Mouse (Mus musculus): ENCODE measurements at regions not wholly inside any gene's neighbourhood (a gene's known extent, or its start where the extent isn't known, plus 50 kb on each side); places are given as distances from the start of the nearest gene placed in this dataset.
A peak's percentile ranks its signal among the peaks of the same experiment; 100 is the strongest.
"Not testable (repeated sequence)": the region's sequence is repeated elsewhere in the genome, so short reads cannot be mapped to it uniquely, and the experiment has no call there.

- H3K4me3 ChIP-seq (replicated peaks in 1 of 3; ENCODE audit: low read depth in 2 of 3, low read length in 2 of 3, poor library complexity in 1 of 3); H3K27ac ChIP-seq (ENCODE audit: insufficient read depth, low read depth); H3K27me3 ChIP-seq (replicated peaks); H3K4me2 ChIP-seq (ENCODE audit: insufficient read depth, low read depth, poor library complexity, severe bottlenecking); H3K9me3 ChIP-seq (replicated peaks; ENCODE audit: low read length); dilution Hi-C loops (cut with MboI; ENCODE audit: extremely low pct_ligation_motif_present, extremely low pct_unique_long_range_greater_than_20kb, low sequenced_read_pairs); DNase-seq (ENCODE audit: extremely low read depth); in situ Hi-C loops (cut with MboI; ENCODE audit: low pct_ligation_motif_present, low pct_unique_long_range_greater_than_20kb, low sequenced_read_pairs); H3K4me1 ChIP-seq (ENCODE audit: control insufficient read depth in 1 of 2, insufficient read depth in 2 of 2); H3K9ac ChIP-seq (ENCODE audit: insufficient read depth, low read depth); H3K79me2 ChIP-seq (replicated peaks; ENCODE audit: control insufficient read depth, extremely low read depth, insufficient read depth, poor library complexity, severe bottlenecking); H3K36me3 ChIP-seq (replicated peaks in 1 of 2; ENCODE audit: control insufficient read depth in 1 of 2, insufficient read depth in 1 of 2, low read length in 1 of 2): not testable (repeated sequence)
- 0 out of 4 replicates have a peak, but pooled peaks of 1 of the 2 experiments have one; percentile 9 for TF ChIP-seq CTCF (conservative IDR thresholded peaks at IDR 0.05 in 1 of 2, IDR thresholded peaks at IDR 0.05 in 1 of 2; ENCODE audit: low read depth in 2 of 2, low read length in 2 of 2)
These were observed 836.9 kb downstream of the Dad1 start for GRCm38 (mm10) chr14:53416955-53417354.

GRCm38 (mm10) chr14:53407500-53408227 is 846.2 kb downstream of the Dad1 start:
- H3K36me3 ChIP-seq (replicated peaks in 1 of 2; ENCODE audit: control insufficient read depth in 1 of 2, insufficient read depth in 1 of 2, low read length in 1 of 2); H3K4me1 ChIP-seq (ENCODE audit: control insufficient read depth in 1 of 2, insufficient read depth in 2 of 2); dilution Hi-C loops (cut with MboI; ENCODE audit: extremely low pct_ligation_motif_present, extremely low pct_unique_long_range_greater_than_20kb, low sequenced_read_pairs); in situ Hi-C loops (cut with MboI; ENCODE audit: low pct_ligation_motif_present, low pct_unique_long_range_greater_than_20kb, low sequenced_read_pairs); H3K4me2 ChIP-seq (ENCODE audit: insufficient read depth, low read depth, poor library complexity, severe bottlenecking); H3K27ac ChIP-seq (ENCODE audit: insufficient read depth, low read depth); H3K9me3 ChIP-seq (replicated peaks; ENCODE audit: low read length); H3K79me2 ChIP-seq (replicated peaks; ENCODE audit: control insufficient read depth, extremely low read depth, insufficient read depth, poor library complexity, severe bottlenecking); H3K9ac ChIP-seq (ENCODE audit: insufficient read depth, low read depth); H3K4me3 ChIP-seq (replicated peaks in 1 of 3; ENCODE audit: low read depth in 2 of 3, low read length in 2 of 3, poor library complexity in 1 of 3); H3K27me3 ChIP-seq (replicated peaks): not testable (repeated sequence)
- DNase-seq (ENCODE audit: extremely low read depth), result peak; percentile 1

- H3K4me1 ChIP-seq (ENCODE audit: control insufficient read depth in 1 of 2, insufficient read depth in 2 of 2); H3K79me2 ChIP-seq (replicated peaks; ENCODE audit: control insufficient read depth, extremely low read depth, insufficient read depth, poor library complexity, severe bottlenecking); H3K9ac ChIP-seq (ENCODE audit: insufficient read depth, low read depth); DNase-seq (ENCODE audit: extremely low read depth); H3K27me3 ChIP-seq (replicated peaks); H3K36me3 ChIP-seq (replicated peaks in 1 of 2; ENCODE audit: control insufficient read depth in 1 of 2, insufficient read depth in 1 of 2, low read length in 1 of 2); H3K4me2 ChIP-seq (ENCODE audit: insufficient read depth, low read depth, poor library complexity, severe bottlenecking); H3K27ac ChIP-seq (ENCODE audit: insufficient read depth, low read depth); H3K9me3 ChIP-seq (replicated peaks; ENCODE audit: low read length); in situ Hi-C loops (cut with MboI; ENCODE audit: low pct_ligation_motif_present, low pct_unique_long_range_greater_than_20kb, low sequenced_read_pairs); H3K4me3 ChIP-seq (replicated peaks in 1 of 3; ENCODE audit: low read depth in 2 of 3, low read length in 2 of 3, poor library complexity in 1 of 3); dilution Hi-C loops (cut with MboI; ENCODE audit: extremely low pct_ligation_motif_present, extremely low pct_unique_long_range_greater_than_20kb, low sequenced_read_pairs): not testable (repeated sequence)
These were observed 863.6 kb downstream of the Dad1 start for GRCm38 (mm10) chr14:53390307-53390706.

- H3K9me3 ChIP-seq (replicated peaks; ENCODE audit: low read length); DNase-seq (ENCODE audit: extremely low read depth); H3K79me2 ChIP-seq (replicated peaks; ENCODE audit: control insufficient read depth, extremely low read depth, insufficient read depth, poor library complexity, severe bottlenecking); in situ Hi-C loops (cut with MboI; ENCODE audit: low pct_ligation_motif_present, low pct_unique_long_range_greater_than_20kb, low sequenced_read_pairs); H3K27me3 ChIP-seq (replicated peaks); H3K4me2 ChIP-seq (ENCODE audit: insufficient read depth, low read depth, poor library complexity, severe bottlenecking); H3K4me1 ChIP-seq (ENCODE audit: control insufficient read depth in 1 of 2, insufficient read depth in 2 of 2); H3K4me3 ChIP-seq (replicated peaks in 1 of 3; ENCODE audit: low read depth in 2 of 3, low read length in 2 of 3, poor library complexity in 1 of 3); H3K27ac ChIP-seq (ENCODE audit: insufficient read depth, low read depth); H3K36me3 ChIP-seq (replicated peaks in 1 of 2; ENCODE audit: control insufficient read depth in 1 of 2, insufficient read depth in 1 of 2, low read length in 1 of 2); H3K9ac ChIP-seq (ENCODE audit: insufficient read depth, low read depth); dilution Hi-C loops (cut with MboI; ENCODE audit: extremely low pct_ligation_motif_present, extremely low pct_unique_long_range_greater_than_20kb, low sequenced_read_pairs): not testable (repeated sequence)
These were observed 879.0 kb upstream of the Olfr1507 start for GRCm38 (mm10) chr14:53374591-53374990.

- H3K4me3 ChIP-seq (replicated peaks in 1 of 3; ENCODE audit: low read depth in 2 of 3, low read length in 2 of 3, poor library complexity in 1 of 3); dilution Hi-C loops (cut with MboI; ENCODE audit: extremely low pct_ligation_motif_present, extremely low pct_unique_long_range_greater_than_20kb, low sequenced_read_pairs); in situ Hi-C loops (cut with MboI; ENCODE audit: low pct_ligation_motif_present, low pct_unique_long_range_greater_than_20kb, low sequenced_read_pairs); H3K27me3 ChIP-seq (replicated peaks); H3K79me2 ChIP-seq (replicated peaks; ENCODE audit: control insufficient read depth, extremely low read depth, insufficient read depth, poor library complexity, severe bottlenecking); H3K9ac ChIP-seq (ENCODE audit: insufficient read depth, low read depth); DNase-seq (ENCODE audit: extremely low read depth); H3K4me1 ChIP-seq (ENCODE audit: control insufficient read depth in 1 of 2, insufficient read depth in 2 of 2); H3K4me2 ChIP-seq (ENCODE audit: insufficient read depth, low read depth, poor library complexity, severe bottlenecking); H3K27ac ChIP-seq (ENCODE audit: insufficient read depth, low read depth); H3K9me3 ChIP-seq (replicated peaks; ENCODE audit: low read length); H3K36me3 ChIP-seq (replicated peaks in 1 of 2; ENCODE audit: control insufficient read depth in 1 of 2, insufficient read depth in 1 of 2, low read length in 1 of 2): not testable (repeated sequence)
These were observed 878.4 kb upstream of the Olfr1507 start for GRCm38 (mm10) chr14:53373777-53374468.
